Mouse (Mus musculus): ENCODE results near the gene Fabp3.
A peak's percentile ranks its signal among the peaks of the same experiment; 100 is the strongest.

Fabp3 gene

DNA sequence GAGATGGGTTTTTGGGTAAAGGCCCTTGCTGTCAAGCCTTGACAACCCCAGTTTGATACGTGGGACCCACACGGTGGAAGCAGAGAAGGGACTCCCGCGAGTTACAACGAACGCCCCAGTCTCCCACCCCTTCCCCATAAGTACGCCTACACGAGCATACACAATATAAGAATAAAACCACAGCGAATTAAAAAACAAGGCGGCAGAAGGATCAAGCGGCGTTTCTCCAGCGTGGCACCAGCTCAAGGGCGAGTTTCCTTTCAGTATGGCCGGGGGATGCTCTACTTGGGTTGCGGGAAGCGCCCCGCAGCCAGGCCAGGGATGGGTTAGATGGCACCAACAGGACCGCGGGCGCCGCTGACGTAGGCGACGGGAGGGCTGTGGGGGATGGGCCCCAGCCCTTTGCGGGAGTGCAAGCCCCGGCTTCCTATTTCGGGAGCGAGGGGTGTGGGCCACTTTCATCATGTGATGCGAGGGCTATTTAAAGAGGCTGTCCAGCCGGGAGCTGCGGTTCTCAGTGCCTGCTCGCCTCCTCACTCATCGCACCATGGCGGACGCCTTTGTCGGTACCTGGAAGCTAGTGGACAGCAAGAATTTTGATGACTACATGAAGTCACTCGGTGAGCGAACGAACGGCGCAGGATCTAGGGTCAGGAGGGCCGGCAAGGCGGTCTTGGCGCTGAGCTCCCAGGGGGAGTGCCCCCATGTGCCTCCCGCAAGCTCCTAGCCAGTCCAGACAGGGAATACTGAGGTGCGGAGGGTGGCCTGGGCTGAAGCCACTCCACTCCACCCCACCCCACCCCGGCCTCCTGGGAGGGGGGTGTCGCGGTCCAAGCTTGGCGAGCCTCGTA lies at the start of gene Fabp3, which contains the start of gene Gm10570:
Gene Fabp3 (plus strand): TSS at position 365 of the 851 bp plus-strand sequence.
Gene Gm10570 (minus strand): TSS at position 444 of the 851 bp plus-strand sequence.
- DNase-seq (ENCODE audit: low read depth, low spot score) = no peak

DNA sequence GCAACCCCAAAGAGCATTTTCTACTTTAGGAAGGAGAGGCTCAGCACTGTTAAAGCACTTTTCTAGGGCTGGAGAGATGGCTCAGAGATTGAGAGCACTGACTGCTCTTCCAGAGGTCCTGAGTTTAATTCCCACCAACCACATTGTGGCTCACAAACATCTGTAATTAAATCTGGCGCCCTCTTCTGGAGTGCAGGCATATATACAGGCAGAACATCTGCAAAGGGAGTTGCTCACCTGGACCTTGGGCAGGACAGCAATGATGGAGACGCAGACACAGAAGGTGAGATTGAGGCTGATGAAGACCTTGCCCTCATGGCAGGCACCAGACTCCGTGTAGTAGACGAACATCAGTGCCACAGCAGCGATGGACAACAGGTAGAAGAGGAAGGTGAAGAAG lies 48.0 kb upstream of the Fabp3 start:
- no peak for DNase-seq (ENCODE audit: low read depth, low spot score)

- DNase-seq (ENCODE audit: low read depth, low spot score) = no peak
Observed at GRCm38 (mm10) chr4:130264131-130264530, 44.3 kb upstream of the Fabp3 start.

- peak; percentile 41 for DNase-seq (ENCODE audit: low read depth, low spot score)
Observed at GRCm38 (mm10) chr4:130264698-130265349, 43.6 kb upstream of the Fabp3 start.

DNA sequence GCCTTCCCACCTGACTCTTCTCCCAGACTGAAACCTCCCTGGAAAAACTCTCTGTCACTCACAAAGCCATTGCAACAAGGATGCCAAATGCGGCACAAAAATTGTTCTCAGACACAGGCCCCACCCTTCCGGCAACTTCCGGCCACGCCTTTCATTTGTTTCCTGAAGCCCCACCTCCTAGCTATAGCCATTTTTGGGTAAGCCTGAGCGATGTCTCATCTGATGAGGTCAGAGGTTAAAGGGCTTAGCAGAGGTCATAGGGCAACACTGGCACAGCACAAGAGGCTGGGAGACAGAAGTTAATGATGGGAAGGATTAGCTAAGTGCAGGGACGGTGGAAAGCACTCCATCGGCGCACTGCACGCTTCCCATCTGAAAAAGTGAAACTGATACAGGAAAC lies 41.8 kb upstream of the Fabp3 start:
- DNase-seq (ENCODE audit: low read depth, low spot score) = no peak

GRCm38 (mm10) chr4:130267069-130267468 lies 41.3 kb upstream of the Fabp3 start:
- DNase-seq (ENCODE audit: low read depth, low spot score) = no peak

DNA sequence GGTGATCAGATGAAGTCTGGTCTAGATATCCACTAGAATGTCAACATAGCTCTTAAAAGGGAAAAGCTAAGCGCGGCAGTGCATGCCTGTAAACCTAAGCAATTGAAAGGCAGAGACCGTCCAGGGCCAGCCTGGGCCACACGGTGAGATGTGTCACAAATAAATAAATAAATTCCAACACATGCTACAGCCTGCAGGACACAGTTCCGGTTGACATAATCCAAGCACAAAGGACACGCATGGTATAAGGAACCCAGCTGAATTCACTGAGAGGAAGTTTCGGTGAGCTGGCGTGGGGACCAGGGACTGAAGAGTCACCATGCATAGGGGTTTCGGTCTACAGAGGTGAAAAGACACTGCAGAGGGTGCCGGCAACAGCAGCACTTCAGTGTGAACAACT lies 39.7 kb upstream of the Fabp3 start:
- no peak for DNase-seq (ENCODE audit: low read depth, low spot score)

GRCm38 (mm10) chr4:130270089-130270488 lies 38.3 kb upstream of the Fabp3 start:
- no peak for DNase-seq (ENCODE audit: low read depth, low spot score)

DNA sequence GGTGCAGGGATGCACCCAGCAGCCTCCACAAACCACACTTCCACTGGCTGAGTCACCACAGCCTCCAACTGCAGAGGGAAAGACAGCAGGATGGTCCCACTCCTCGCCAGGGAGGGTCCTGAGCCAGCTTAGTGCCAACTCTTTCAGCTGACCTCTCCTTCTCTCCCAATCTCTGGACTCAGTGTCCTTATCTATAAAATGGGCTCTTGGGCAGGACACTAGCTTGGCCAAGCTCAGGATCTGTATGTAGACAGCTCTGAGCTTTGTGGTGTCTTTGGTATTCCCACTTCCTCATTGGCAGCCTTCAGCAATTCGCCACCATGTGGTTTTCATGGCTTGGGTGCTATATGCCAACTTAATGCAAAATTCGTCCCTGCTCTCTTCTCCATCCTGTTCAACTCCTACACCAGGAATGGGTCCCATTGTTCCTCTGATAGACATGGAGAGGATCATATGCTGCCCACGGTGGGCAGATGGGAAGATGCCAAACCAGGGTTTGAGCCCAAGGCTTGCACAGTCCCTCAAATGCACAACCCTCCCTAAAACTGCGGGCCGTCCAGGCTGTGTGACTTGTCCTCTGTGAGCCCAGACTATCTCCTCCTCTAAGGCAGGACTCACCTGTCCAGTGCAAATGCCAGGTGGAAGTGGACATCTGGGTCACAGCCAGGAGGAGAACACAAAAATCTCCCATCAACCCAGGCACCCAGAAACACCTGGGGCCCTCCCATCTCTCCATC lies 37.6 kb upstream of the Fabp3 start:
- DNase-seq (ENCODE audit: low read depth, low spot score) = no peak

DNA sequence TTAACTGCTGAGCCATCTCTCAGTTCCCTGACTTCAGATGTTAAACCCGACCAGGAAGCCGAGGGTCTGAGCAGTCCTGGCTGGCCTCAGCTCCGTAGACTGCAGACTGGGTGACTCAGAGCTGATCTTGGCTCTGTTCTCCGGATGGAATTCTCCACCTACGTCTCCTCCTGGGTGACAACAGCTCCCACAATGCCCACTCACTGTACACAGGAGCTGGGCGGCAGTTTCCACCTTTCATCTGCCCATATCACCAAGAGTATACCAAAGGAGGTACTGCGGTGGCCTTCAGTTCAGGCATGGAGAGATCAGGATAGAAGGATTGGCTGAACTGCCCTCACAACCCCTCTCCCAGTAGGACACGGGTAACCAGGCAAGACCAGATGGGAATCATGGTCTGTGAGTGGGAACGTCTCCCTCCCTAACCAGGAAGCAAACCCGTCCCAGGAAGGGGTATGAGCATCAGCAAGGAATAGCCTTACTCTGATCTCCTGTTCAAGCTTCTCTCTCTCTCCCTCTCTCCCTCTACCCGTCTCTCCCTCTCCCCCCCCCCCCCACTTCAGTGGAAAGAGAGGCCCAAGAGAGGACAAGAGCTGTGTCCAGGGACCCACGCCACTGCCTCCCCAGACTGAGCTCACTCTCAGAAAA lies 34.6 kb upstream of the Fabp3 start:
- DNase-seq (ENCODE audit: low read depth, low spot score) = no peak

DNA sequence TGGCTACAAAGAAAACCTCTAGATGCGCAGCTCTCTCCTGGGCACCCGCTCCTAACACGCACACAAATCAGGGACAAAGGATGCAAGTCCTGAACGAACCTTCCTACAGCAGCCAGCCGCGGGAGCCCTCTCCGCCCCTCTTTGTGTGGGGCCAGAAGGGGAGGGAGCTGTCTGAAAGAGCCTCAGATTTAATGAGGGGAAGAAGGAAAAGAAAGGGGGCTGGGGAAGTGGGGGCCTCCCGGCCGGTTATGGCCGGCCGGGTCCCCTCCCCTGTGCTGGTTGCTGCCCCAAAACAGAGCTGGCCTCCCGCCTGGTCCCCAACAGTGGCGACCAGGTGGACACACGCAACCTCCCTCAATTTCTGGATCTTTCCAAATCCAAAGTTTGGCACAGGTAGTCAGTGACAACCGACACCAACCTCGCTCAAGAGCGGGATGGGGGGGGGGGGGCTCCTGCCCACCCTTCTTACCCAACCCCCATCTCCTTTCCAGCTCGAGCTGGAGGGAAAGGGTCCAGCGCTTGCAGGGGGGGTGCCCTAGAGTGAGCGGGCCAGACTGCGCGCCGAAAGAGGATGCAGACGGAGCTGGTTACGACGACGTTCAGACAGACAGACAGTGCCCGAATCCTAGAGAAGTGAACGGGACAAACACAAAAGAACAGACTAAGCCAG lies 33.9 kb upstream of the Fabp3 start:
- no peak for DNase-seq (ENCODE audit: low read depth, low spot score)

DNA sequence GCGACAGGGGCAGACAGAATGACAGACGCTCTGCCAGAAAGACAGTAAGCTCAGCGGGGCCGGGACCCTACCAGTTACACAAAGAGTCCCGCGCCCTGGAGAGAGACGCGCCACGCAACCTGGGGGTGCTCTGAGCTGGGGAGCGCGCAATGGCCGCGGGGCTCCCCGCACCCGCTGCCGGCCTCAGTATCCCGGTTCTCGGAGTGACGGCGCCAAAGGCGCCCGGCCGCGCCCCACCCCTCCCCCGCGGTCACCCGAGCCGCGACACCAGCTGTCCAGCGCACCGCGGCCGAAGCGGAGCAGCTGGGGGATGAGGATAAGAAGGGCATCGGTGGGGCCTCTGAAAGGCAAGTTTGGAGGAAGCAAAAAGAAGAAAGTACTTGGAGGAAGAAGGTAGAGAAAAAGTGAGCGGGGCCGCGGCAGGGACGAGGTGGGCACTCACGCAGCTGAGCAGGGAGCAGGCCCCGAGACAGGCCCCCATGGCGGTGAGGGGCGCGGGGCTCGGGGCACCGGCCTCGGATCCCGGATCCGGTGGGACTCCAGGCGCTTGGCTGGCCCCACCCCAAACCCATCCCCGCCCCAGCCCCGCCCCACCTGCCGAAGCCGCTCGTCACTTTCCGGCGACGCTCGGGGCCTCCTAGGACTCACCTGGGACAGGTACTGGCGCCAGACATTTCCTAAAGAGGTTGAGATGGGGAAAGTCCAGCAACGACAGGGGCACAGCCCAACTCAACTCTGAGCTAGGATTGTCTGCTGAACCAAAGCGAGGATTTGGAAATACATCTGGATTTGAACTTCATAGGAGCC lies 33.2 kb upstream of the Fabp3 start:
- DNase-seq (ENCODE audit: low read depth, low spot score) = no peak

DNA sequence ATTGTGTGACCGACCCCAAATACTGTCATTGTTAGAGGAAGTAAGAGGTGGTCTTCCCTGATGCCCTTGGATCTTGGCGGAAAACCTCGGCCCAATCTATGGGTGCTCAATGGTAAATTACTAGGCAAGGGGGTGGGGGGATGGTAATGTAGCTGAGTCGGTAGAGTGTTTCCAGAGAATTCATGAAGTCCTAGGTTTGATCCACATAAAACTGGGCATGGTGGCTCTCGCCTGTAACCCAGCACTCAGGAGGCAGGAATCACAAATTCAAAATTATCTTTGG lies 32.6 kb upstream of the Fabp3 start:
- DNase-seq (ENCODE audit: low read depth, low spot score) = no peak

DNA sequence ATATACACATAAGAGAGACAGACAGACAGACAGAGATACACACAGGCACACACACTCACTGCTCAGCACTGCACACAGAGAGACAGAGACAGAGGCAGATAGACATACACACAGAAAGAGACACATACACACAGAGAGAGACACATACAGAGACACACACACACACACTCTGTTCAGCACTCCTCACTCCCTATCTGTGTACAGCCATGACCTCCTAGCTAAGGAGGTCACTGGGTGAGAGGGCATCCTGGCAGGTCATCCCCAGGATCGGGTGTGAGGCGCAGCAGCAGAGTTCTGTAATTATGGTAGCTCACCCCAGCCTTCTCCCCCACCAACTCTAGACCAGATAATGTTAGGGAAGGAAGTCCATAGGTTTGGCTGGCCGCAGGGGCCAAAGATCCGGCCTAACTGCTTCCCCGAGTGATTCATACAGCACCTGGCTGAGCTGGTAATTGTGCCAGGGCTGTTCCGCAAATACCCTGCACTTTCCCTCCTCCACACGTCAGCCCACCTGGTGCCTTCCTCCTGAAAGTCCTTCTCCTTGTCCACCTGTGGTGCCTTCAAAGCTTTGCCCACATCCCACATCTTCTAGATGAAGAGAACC lies 31.7 kb upstream of the Fabp3 start:
- no peak for DNase-seq (ENCODE audit: low read depth, low spot score)

GRCm38 (mm10) chr4:130279105-130279504 lies 29.3 kb upstream of the Fabp3 start, which contains the start of gene Serinc2:
Gene Serinc2 (minus strand): TSS chr4:130279205.
- no peak for DNase-seq (ENCODE audit: low read depth, low spot score)

DNA sequence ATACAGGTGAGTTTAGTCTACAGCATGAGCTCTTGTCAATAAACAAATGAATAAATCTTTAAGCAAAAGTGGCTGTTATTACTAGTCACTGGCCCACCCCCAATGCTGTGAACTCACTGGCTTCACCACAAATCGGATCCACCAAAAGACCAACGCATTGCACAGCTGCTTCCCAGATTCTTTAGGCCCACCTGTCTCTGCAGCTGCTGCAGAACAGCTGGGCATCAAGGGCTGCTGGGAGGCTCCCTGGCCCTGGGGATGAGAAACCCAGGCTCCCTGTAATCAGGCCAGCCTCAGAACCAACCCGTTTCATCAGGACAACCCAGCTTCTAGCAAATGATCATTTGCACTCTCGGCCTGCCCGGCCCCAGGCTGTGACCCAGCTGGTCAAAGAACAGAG lies 25.5 kb upstream of the Fabp3 start:
- DNase-seq (ENCODE audit: low read depth, low spot score) = no peak

DNA sequence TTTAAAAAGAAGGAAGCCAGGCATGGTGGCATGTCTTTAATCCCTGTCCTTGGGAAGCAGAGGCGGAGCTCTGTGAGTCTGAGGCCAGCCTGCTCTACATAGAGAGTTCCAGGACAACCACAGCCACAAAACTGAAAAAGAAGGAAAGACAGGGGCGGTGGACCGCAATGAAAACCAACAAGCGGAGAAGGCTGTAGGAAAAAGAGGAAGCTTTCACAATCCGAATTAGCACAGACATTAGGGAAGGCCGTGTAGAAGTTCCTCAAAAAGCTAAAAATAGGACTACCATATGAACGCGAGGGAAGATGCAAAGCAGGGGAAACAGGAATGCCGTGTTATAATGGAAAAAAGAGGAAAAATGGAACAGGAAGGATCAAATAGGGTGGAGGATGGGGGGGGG lies 24.6 kb upstream of the Fabp3 start:
- no peak for DNase-seq (ENCODE audit: low read depth, low spot score)

DNA sequence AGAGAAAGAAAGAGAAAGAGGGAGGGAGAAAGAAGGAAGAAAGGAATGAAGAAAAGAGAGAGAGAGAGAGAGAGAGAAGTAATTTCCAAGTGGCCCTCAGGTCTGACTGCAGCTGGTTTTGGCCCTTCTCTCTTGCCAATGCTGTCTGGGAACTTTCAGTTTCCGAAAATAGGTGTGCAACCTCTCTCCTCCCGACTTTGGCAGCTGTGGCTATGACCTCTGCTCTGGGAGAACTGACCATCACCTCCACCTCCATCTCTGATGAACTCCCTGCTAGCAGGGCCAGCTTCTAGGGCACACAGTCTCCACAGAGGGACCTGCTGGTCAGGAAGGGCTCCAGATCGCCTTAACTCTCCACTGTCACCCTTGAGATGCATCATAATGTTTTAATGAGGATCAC lies 21.9 kb upstream of the Fabp3 start:
- DNase-seq (ENCODE audit: low read depth, low spot score) = no peak

DNA sequence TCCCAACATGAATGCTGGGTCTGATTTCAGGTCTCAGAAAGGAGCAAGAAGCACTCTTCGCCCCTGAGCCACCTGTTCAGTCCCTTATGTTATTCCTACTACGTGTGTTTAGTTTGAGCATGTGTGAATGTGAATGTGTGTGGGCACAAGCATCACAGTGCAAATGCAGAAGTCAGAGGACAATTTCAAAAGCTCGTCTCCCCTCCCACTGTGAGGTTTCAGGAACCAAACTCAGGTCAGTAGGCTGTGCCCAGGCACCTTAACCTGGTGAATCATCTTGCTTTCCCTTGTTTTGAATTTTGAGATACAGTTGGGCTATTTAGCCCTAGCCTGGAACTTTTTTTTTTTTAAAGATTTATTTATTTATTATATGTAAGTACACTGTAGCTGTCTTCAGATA lies 18.6 kb upstream of the Fabp3 start:
- no peak for DNase-seq (ENCODE audit: low read depth, low spot score)

GRCm38 (mm10) chr4:130292271-130292670 lies 16.1 kb upstream of the Fabp3 start:
- DNase-seq (ENCODE audit: low read depth, low spot score) = peak; percentile 74

Data from retina, postnatal 7 days (tissue).